Mouse (Mus musculus) B cell, adult 2 months (primary cell): ENCODE results near the gene Pold1.

Source experiments
- DNase-seq, 2 experiments: peaks; one replicate each; pipeline ENCODE4 v3.0.0; 2022

Pold1 gene

DNA sequence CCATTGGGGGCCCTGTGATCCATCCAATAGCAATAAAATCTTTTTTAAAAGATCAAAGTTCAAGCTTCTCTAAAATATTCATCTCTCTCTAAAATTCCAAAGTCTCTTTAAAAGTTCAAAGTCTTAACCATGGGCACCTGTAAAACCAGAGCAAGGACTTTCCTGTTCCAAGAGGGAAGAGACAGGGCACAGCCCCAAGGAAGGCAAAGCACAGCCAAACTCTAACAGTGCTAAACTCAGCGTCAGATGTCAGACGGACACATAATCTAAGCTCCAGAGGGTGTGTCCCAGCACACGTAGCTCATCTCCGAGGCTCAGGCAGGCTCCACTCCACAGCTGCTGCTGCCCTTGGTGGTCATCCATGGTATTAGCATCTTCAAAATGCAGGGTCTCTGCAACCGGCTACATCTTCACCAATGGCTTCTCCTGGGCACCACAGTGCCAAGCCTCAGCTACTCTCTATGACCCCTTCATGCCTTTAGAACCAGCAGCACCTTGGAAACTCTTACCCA, 27.7 kb upstream of the Pold1 start:
- DNase-seq: no peak

- DNase-seq: no peak
Observed at GRCm38 (mm10) chr7:44572956-44573484, 24.4 kb upstream of the Pold1 start.

DNA sequence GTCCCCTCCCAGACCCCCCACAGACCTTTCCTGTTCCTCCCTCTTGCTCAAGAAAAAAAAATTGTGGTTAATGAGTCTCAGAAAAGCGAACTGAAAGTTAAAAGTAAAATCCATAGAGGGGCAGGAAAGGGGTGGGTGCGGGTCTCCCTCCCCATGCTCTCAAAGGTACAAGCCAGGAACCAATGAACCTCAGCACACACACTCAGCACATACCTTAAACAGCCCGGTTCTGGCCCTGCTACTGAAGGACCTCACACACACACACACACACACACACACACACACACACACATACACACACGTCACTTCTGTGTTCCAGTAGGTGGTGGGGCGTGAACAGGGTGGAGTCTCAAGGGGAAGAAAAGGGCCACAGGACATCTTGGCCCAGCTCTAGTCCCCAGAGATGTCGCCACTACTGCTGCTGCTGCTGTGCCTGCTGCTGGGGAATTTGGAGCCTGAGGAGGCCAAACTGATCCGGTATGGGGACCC, 23.6 kb upstream of the Pold1 start, which contains the start of gene Napsa:
TSS of gene Napsa (plus strand) at position 168 of the 489 bp plus-strand sequence.
- DNase-seq: peak; percentile 91

GRCm38 (mm10) chr7:44571811-44572210, 23.2 kb upstream of the Pold1 start:
- no peak for DNase-seq

DNA sequence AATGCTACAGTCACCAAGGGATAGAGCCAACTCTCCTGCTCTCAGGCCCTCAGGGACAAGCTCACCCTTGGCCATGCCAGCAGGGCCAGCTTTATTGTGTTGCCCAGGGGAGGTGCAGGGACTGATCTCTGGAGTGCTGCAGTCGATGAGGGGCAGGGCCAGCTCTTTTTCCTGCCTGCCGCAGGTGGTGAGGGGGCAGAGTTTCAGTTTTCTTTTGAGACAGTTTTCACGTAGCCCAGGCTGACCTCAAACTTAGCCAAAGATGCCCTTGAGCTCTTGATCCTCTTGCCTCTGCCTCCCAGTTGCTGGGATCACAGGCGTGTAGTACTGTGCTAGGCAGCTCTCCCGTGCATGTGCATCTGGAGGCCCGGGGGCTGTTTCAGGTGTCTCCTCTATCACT, 22.3 kb upstream of the Pold1 start:
- peak in 1 of 2 experiments; percentile 41 for DNase-seq

GRCm38 (mm10) chr7:44568803-44569202, 20.2 kb upstream of the Pold1 start:
- DNase-seq: peak; percentile 65 to 66

GRCm38 (mm10) chr7:44565414-44565813, 16.8 kb upstream of the Pold1 start:
- no peak for DNase-seq

GRCm38 (mm10) chr7:44564486-44564885, 15.8 kb upstream of the Pold1 start:
- no peak for DNase-seq

GRCm38 (mm10) chr7:44563284-44563683, 14.6 kb upstream of the Pold1 start:
- no peak for DNase-seq

DNA sequence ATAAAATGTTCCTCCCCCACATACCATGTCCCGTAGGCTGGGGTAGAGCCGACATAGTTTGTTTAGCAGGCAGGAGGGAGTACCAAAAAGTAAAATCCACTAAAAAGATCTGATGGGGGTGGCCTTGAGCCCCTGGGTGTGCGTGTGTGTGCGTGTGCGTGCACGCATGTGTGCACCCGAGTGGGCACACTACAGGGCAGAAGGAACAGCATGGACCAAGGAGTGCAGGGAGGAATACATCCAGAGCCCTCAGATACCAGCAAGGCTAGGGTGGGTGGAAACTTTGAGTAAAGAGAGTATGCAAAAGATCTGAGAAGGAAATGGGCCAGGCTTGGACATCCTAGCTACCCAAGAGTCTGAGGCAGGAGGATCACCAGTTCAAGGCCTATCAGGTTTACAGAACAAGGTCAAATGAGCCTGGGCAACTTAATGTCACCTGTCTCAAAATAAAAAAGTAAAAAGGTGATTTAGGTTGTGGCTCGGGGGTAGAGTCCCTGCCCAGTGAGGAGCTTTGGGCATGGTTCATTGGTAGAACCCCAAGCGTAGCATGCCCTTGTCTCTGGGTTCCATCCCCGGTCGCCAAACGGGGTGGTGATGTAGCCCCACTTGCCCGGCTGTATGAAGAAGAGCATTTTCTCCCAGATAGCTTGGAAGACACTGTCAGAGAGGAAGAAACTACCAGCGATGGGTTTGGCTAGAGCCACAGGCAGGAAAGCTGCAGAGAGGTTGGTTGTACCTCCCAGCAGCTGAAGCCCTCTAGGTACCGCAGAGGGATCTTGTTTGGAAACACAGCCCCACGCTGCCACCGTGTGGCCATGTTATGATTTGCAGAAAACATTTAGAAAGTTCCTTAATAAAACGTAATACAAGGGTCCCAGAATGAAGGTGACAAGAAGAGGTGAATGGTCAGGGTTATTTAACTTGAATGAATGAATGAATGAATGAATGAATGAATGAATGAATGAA, 12.1 kb upstream of the Pold1 start:
- DNase-seq: peak; percentile 89 to 91

- no peak for DNase-seq
Observed at GRCm38 (mm10) chr7:44557629-44558028, 9.0 kb upstream of the Pold1 start.

DNA sequence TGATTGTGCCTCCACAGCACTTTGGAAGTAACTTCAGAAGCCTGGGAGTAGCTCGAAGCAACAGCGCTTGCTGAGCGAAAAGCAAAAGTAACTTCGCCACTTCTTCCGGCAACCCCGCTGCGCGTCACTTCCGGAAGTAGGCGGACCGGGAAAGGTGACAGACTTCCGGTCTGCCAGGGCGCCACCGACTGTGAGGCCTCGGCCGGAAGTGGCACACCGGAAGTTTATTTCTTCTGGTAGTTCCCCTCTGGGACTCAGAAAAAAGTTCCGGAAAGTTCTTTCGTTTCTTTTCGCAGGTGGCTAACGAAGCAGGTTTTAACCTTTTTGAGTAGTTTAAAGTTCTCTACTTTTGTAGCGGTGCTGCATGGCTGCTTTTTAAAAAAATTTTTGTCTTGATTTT, 5.2 kb upstream of the Pold1 start, which contains the start of gene Nr1h2:
TSS of gene Nr1h2 (minus strand) at position 126 of the 400 bp plus-strand sequence.
- peak; percentile 99 for DNase-seq

GRCm38 (mm10) chr7:44553196-44553764, 4.6 kb upstream of the Pold1 start:
- DNase-seq: peak; percentile 94 to 95

DNA sequence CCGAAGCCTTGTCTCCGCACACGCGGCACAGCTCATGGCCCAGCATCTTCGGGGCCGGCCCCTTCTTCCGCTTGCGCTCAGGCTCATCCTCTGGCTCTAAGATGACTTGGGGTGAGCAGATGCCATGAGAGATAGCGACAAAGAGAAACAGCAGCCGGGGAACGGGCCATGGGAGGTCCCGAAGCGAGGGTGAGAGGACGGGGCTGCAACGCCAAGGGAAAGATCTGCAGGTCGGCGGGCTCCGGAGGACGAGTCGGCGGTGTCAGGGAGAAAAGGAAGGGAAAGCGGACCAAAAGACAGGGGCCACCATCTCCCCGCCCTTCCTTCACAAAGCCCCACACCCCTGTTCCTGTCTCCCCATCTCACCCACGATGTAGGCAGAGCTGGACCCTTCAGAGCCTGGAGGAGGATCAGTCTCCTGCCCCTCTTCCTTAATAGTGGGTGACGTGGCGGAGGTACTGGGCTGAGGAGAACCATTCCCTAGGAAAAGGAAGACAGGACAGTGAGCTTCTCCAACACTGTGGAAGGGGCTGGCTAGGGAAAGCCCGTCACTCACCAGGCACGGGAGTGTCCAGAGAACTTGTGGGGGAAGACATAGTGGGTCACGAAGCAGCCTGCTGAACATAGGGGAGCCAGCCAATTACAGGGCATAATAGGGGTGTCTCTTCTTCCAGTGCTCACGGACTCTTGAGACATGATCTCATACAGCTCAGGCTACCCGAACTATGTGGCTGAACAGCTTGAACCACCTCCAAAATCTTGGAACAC, 3.7 kb upstream of the Pold1 start:
- no peak for DNase-seq

DNA sequence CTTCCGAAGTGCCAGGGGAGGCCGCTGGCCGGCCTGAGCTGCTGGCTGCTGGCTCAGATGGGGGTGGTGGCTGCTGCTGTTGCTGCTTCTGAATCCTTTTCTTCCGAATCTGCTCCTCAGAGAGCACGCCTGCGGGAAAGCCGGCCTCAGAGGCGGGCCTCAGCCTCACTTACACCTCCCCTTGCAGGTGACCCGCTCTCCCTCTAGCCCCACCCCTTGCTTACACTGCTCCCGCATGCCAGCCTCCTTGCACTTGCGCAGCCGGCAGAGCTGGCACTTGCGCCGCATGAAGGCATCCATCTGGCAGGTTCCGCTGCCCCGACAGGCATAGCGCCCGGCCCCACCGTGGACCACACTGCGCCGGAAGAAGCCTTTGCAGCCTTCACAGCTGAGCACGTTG, 3.1 kb upstream of the Pold1 start:
- DNase-seq: no peak

- no peak for DNase-seq
Observed at GRCm38 (mm10) chr7:44551301-44551700, 2.7 kb upstream of the Pold1 start.

DNA sequence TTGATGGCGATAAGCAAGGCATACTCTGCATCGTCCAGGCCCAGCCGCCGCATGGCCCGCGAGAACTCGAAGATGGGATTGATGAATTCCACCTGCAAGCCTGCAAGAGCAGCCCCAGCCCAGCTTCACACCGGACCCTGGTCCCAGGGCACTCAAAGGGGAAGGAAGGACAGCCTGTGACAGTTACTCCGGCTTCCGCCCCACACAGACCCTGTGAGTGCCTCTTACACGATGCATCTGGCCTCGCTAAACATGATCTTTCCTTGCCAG, 1.7 kb upstream of the Pold1 start:
- DNase-seq: no peak

- no peak for DNase-seq
Observed at GRCm38 (mm10) chr7:44549621-44550408, 1.2 kb upstream of the Pold1 start.

- peak in 1 of 2 experiments; percentile 23 for DNase-seq
Observed at GRCm38 (mm10) chr7:44547725-44548124, 924 bp downstream of the Pold1 start.

GRCm38 (mm10) chr7:44547041-44547440, 1.6 kb downstream of the Pold1 start:
- DNase-seq: peak; percentile 41 to 42

DNA sequence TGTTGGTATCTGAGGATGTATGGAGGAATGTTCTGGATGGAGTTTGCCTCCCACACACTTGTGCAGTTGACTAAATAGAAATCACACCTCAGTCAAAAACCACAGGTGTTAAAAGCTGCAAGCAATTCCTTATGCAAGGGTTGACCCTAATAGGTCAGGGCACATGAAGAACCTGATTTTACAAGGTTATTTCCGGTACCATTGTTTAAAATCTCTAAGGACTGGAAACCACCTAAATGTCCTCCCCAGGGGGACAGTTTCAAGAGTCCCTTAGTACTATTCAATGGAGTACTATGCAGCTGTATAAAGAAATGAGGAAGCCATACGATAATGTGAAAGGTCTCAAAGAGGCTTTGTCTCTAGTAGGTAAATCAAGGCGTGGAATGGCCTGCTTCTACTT, 2.4 kb downstream of the Pold1 start:
- DNase-seq: peak in 1 of 2 experiments; percentile 15

DNA sequence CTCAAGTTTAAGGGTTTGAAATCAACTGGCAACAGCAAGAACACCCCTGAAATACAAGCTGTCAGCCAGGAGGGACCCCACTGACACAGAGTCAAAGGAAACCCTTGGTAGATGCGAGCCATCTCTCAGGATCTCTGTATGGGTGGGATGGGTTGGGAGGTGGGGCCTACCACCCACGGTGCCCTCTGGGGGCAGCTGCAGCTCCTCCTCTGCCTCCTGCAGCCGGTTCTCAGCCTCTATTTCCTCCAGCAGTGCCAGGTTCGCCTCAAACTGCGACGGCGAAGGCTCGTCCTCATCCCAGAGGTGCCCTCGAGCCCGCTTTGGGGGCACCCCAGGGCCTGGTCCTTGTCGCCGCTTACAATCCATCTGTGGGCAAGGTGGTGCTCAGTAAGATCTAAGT, 5.6 kb downstream of the Pold1 start:
- no peak for DNase-seq
